Mouse (Mus musculus) midbrain, embryonic 11.5 days (tissue): ENCODE measurements around the gene Ctnnbip1. TPM values are rescaled to one million over a fixed set of nuclear protein-coding genes. Genes with fewer than 3 reads are reported as not detected.

Experiments used
- ATAC-seq: fragments of 200-750 bp; cut with Nextera tagmentation; 2 replicates; pipeline ENCODE4 v1.8.0; 2017; ENCODE audit warnings: moderate TSS enrichment, moderate library complexity; ENCODE audit not compliant: low FRiP score
- DNase-seq: peaks from one replicate; pipeline ENCODE4 v3.0.0; 2015; ENCODE audit warnings: low spot score; ENCODE audit errors: missing footprints
- H3K27ac ChIP-seq: fragments of 300-500 bp; sonication (generic); 2 replicates; pipeline ENCODE4 v1.5.1; 2014; ENCODE audit warnings: low read depth, low read length
- H3K27me3 ChIP-seq: fragments of 300-500 bp; sonication (generic); 2 replicates; pipeline ENCODE4 v1.6.1; 2014; ENCODE audit warnings: mild to moderate bottlenecking, low read length, moderate library complexity, mixed read lengths; ENCODE audit not compliant: control insufficient read depth, insufficient read depth
- H3K36me3 ChIP-seq: fragments of 300-500 bp; sonication (generic); 2 replicates; pipeline ENCODE4 v1.6.1; 2014; ENCODE audit warnings: mild to moderate bottlenecking, low read length, moderate library complexity, mixed read lengths; ENCODE audit not compliant: control insufficient read depth, insufficient read depth
- H3K4me1 ChIP-seq: fragments of 300-500 bp; sonication (generic); 2 replicates; pipeline ENCODE4 v1.6.1; 2014; ENCODE audit warnings: low read length; ENCODE audit not compliant: control insufficient read depth, insufficient read depth
- H3K4me2 ChIP-seq: fragments of 300-500 bp; sonication (generic); 2 replicates; pipeline ENCODE4 v1.6.1; 2014; ENCODE audit warnings: mild to moderate bottlenecking, moderate library complexity
- H3K4me3 ChIP-seq: fragments of 300-500 bp; sonication (generic); 2 replicates; pipeline ENCODE4 v1.5.1; 2014; ENCODE audit warnings: low read depth, low read length
- H3K9ac ChIP-seq: fragments of 300-500 bp; sonication (generic); 2 replicates; pipeline ENCODE4 v1.6.1; 2014; ENCODE audit warnings: low read length
- H3K9me3 ChIP-seq: fragments of 300-500 bp; sonication (generic); 2 replicates; pipeline ENCODE4 v1.6.1; 2016; ENCODE audit warnings: low read length; ENCODE audit not compliant: control insufficient read depth
- WGBS: fragments of 180-500 bp; shearing (Covaris S2); extraction: QIAGEN DNeasy Blood & Tissue Kit; methylation state at CpG from one replicate; pipeline ENCODE4 v1.1.7; 2014; 5-methylcytosine and 5-hydroxymethylcytosine counted together
- polyA plus RNA-seq: library from polyadenylated mRNA; unstranded; fragments of >200 nt; fragmentation: Nextera tagmentation; extraction: Ambion mirVana; gene quantifications from 2 replicates; pipeline ENCODE4 v1.2.1, GENCODE M21; 2014

Gene Ctnnbip1
- polyA plus RNA-seq, 1 experiment from 2014 or later = 59.4 TPM

GRCm38 (mm10) chr4:149571209-149571608, 53.2 kb downstream of the Ctnnbip1 start:
- no peak for DNase-seq
- no peak overlapping the region for H3K4me3 ChIP-seq
- H3K9me3 ChIP-seq = no peaks in the 10 kb centered on the region
- no peaks in the 10 kb centered on the region for H3K36me3 ChIP-seq
- H3K9ac ChIP-seq = no peak overlapping the region
- H3K4me1 ChIP-seq = peaks cover 9% of the 10 kb centered on the region
- H3K27me3 ChIP-seq = no peaks in the 10 kb centered on the region
- H3K4me2 ChIP-seq = no peak overlapping the region
- no peak overlapping the region for H3K27ac ChIP-seq
- 85% methylated on average over 5 of the region's 5 CpGs for WGBS
- no peak for ATAC-seq

- Histone ChIP-seq H3K4me1 (peaks cover 9% of the 10 kb centered on the region), H3K9me3 (no peaks in the 10 kb centered on the region), H3K27ac (no peak overlapping the region), H3K27me3 (no peaks in the 10 kb centered on the region), H3K36me3 (no peaks in the 10 kb centered on the region), H3K9ac (no peak overlapping the region), H3K4me2 (no peak overlapping the region), H3K4me3 (no peak overlapping the region)
- no peak for ATAC-seq
- DNase-seq = no peak
- 47% methylated on average over 8 of the region's 8 CpGs for WGBS
These were observed 53.7 kb downstream of the Ctnnbip1 start for GRCm38 (mm10) chr4:149571651-149572149.

- Histone ChIP-seq H3K4me1 (peaks cover 6% of the 10 kb centered on the region), H3K36me3 (no peaks in the 10 kb centered on the region), H3K27ac (no peak overlapping the region), H3K4me2 (no peak overlapping the region), H3K27me3 (no peaks in the 10 kb centered on the region), H3K9me3 (no peaks in the 10 kb centered on the region), H3K4me3 (no peak overlapping the region), H3K9ac (no peak overlapping the region)
- no peak for DNase-seq
- ATAC-seq = no peak
- 21% methylated on average over 5 of the region's 9 CpGs for WGBS
These were observed 54.4 kb downstream of the Ctnnbip1 start for GRCm38 (mm10) chr4:149572446-149572845.

GRCm38 (mm10) chr4:149572851-149573250, 54.8 kb downstream of the Ctnnbip1 start:
- no peak overlapping the region for H3K9ac ChIP-seq
- no peaks in the 10 kb centered on the region for H3K9me3 ChIP-seq
- no peak overlapping the region for H3K4me3 ChIP-seq
- no peaks in the 10 kb centered on the region for H3K36me3 ChIP-seq
- H3K27ac ChIP-seq = no peak overlapping the region
- 54% methylated on average over 8 of the region's 8 CpGs for WGBS
- peaks cover 2% of the 10 kb centered on the region for H3K4me1 ChIP-seq
- ATAC-seq (no peak), DNase-seq (no peak)
- H3K4me2 ChIP-seq = no peak overlapping the region
- H3K27me3 ChIP-seq = no peaks in the 10 kb centered on the region

GRCm38 (mm10) chr4:149574391-149574821, 56.4 kb downstream of the Ctnnbip1 start:
- H3K4me2 ChIP-seq = no peak overlapping the region
- no peak overlapping the region for H3K9ac ChIP-seq
- no peaks in the 10 kb centered on the region; the same call in 1 of the 2 replicates for H3K4me1 ChIP-seq
- DNase-seq = no peak
- no peaks in the 10 kb centered on the region for H3K27me3 ChIP-seq
- WGBS = 71% methylated on average over 14 of the region's 14 CpGs
- no peak for ATAC-seq
- no peak overlapping the region for H3K27ac ChIP-seq
- H3K9me3 ChIP-seq = no peaks in the 10 kb centered on the region
- no peaks in the 10 kb centered on the region for H3K36me3 ChIP-seq
- H3K4me3 ChIP-seq = no peak overlapping the region

- DNase-seq = no peak
- Histone ChIP-seq H3K27me3 (no peaks in the 10 kb centered on the region), H3K9me3 (no peaks in the 10 kb centered on the region), H3K4me2 (no peak overlapping the region), H3K27ac (no peak overlapping the region), H3K36me3 (no peaks in the 10 kb centered on the region), H3K9ac (no peak overlapping the region), H3K4me1 (no peaks in the 10 kb centered on the region; the same call in 1 of the 2 replicates), H3K4me3 (no peak overlapping the region)
- 89% methylated on average over 9 of the region's 9 CpGs for WGBS
- ATAC-seq = no peak
These were observed 58.0 kb downstream of the Ctnnbip1 start for GRCm38 (mm10) chr4:149576061-149576460.

- WGBS = 17% methylated on average over 4 of the region's 4 CpGs
- Histone ChIP-seq H3K27me3 (no peaks in the 10 kb centered on the region), H3K4me3 (no peak overlapping the region), H3K4me1 (no peaks in the 10 kb centered on the region; the same call in 1 of the 2 replicates), H3K9ac (no peak overlapping the region), H3K36me3 (no peaks in the 10 kb centered on the region), H3K9me3 (no peaks in the 10 kb centered on the region), H3K4me2 (no peak overlapping the region), H3K27ac (no peak overlapping the region)
- ATAC-seq = no peak
- DNase-seq = no peak
These were observed 59.0 kb downstream of the Ctnnbip1 start for GRCm38 (mm10) chr4:149576993-149577548.

- no peak overlapping the region for H3K4me2 ChIP-seq
- H3K9me3 ChIP-seq = no peaks in the 10 kb centered on the region
- H3K4me1 ChIP-seq = no peaks in the 10 kb centered on the region; the same call in 1 of the 2 replicates
- H3K27me3 ChIP-seq = no peaks in the 10 kb centered on the region
- no peak overlapping the region for H3K27ac ChIP-seq
- ATAC-seq (no peak), DNase-seq (no peak)
- no peak overlapping the region for H3K9ac ChIP-seq
- H3K4me3 ChIP-seq = no peak overlapping the region
- WGBS = 84% methylated on average over 13 of the region's 13 CpGs
- no peaks in the 10 kb centered on the region for H3K36me3 ChIP-seq
These were observed 60.1 kb downstream of the Ctnnbip1 start for GRCm38 (mm10) chr4:149578085-149578681.

- H3K4me1 ChIP-seq = no peaks in the 10 kb centered on the region; the same call in 1 of the 2 replicates
- H3K9me3 ChIP-seq = no peaks in the 10 kb centered on the region
- H3K4me3 ChIP-seq = no peak overlapping the region
- no peak overlapping the region for H3K9ac ChIP-seq
- ATAC-seq (no peak), DNase-seq (no peak)
- no peaks in the 10 kb centered on the region for H3K36me3 ChIP-seq
- 53% methylated on average over 7 of the region's 7 CpGs for WGBS
- H3K4me2 ChIP-seq = no peak overlapping the region
- H3K27ac ChIP-seq = no peak overlapping the region
- no peaks in the 10 kb centered on the region for H3K27me3 ChIP-seq
These were observed 60.8 kb downstream of the Ctnnbip1 start for GRCm38 (mm10) chr4:149578831-149579230.
